Mouse (Mus musculus) intestine, embryonic 15.5 days (tissue): ENCODE measurements around the gene Otog. TPM values are rescaled to one million over a fixed set of nuclear protein-coding genes. Genes with fewer than 3 reads are reported as not detected.

Experiments used
- ATAC-seq: fragments of 200-750 bp; cut with Nextera tagmentation; 2 replicates; pipeline ENCODE4 v1.8.0; 2017; ENCODE audit warnings: moderate TSS enrichment, moderate library complexity
- H3K27ac ChIP-seq: fragments of 300-500 bp; sonication (generic); 2 replicates; pipeline ENCODE4 v1.5.1; 2015; ENCODE audit warnings: mild to moderate bottlenecking, inconsistent platforms
- H3K27me3 ChIP-seq: fragments of 300-500 bp; sonication (generic); replicated peaks from 2 replicates; pipeline ENCODE4 v1.6.1; 2015; ENCODE audit warnings: inconsistent platforms
- H3K36me3 ChIP-seq: fragments of 300-500 bp; sonication (generic); 2 replicates; pipeline ENCODE4 v1.6.1; 2015; ENCODE audit warnings: inconsistent platforms
- H3K4me1 ChIP-seq: fragments of 300-500 bp; sonication (generic); replicated peaks from 2 replicates; pipeline ENCODE4 v1.6.1; 2015; ENCODE audit warnings: inconsistent platforms
- H3K4me2 ChIP-seq: fragments of 300-500 bp; sonication (generic); replicated peaks from 2 replicates; pipeline ENCODE4 v1.6.1; 2015; ENCODE audit warnings: mild to moderate bottlenecking, inconsistent platforms
- H3K4me3 ChIP-seq: fragments of 300-500 bp; sonication (generic); replicated peaks from 2 replicates; pipeline ENCODE4 v1.5.1; 2015; ENCODE audit warnings: inconsistent platforms
- H3K9ac ChIP-seq: fragments of 300-500 bp; sonication (generic); 2 replicates; pipeline ENCODE4 v1.6.1; 2015; ENCODE audit warnings: inconsistent platforms
- H3K9me3 ChIP-seq: fragments of 300-500 bp; sonication (generic); 2 replicates; pipeline ENCODE4 v1.6.1; 2016; ENCODE audit warnings: inconsistent platforms
- WGBS: fragments of 180-500 bp; shearing (Covaris S2); methylation state at CpG from one replicate; pipeline ENCODE4 v1.1.7; 2015; 5-methylcytosine and 5-hydroxymethylcytosine counted together
- polyA plus RNA-seq: library from polyadenylated mRNA; unstranded; fragments of >200 nt; fragmentation: Nextera tagmentation; extraction: Ambion mirVana; gene quantifications from 2 replicates; pipeline ENCODE4 v1.2.1, GENCODE M21; 2015

Otog gene
- polyA plus RNA-seq, 1 experiment from 2014 or later, result 0.08 TPM

- no peaks in the 10 kb centered on the region for H3K9me3 ChIP-seq
- ATAC-seq, result no peak
- no peaks in the 10 kb centered on the region for H3K36me3 ChIP-seq
- no peak overlapping the region for H3K4me2 ChIP-seq
- H3K27ac ChIP-seq, result no peak overlapping the region
- 44% methylated on average over 3 of the region's 3 CpGs for WGBS
- no peaks in the 10 kb centered on the region for H3K27me3 ChIP-seq
- no peak overlapping the region for H3K4me3 ChIP-seq
- H3K9ac ChIP-seq, result no peak overlapping the region
- no peaks in the 10 kb centered on the region for H3K4me1 ChIP-seq
Observed at GRCm38 (mm10) chr7:46339818-46340217, 99.0 kb downstream of the Otog start.

DNA sequence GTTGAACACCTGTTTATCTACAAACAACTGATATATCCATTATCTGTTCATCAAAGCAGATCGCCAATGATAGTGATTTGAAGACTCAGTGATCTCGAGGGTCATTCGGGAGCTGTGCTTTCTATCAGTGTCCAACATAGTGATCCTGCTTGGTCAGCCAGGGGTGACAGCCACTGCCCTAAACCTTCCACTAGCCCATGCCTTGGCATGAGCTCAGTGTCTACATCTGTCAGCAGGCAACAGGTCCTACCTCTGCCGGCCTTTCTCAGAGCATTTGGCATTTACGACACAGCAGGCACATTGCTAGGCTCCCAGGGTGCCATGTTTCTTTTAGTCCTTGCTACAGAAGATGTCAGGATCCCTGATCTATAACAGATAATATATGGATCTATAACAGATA is 99.5 kb downstream of the Otog start:
- Histone ChIP-seq H3K27me3 (no peaks in the 10 kb centered on the region), H3K9me3 (no peaks in the 10 kb centered on the region), H3K9ac (no peak overlapping the region), H3K27ac (no peak overlapping the region), H3K4me1 (no peaks in the 10 kb centered on the region), H3K36me3 (no peaks in the 10 kb centered on the region), H3K4me2 (no peak overlapping the region), H3K4me3 (no peak overlapping the region)
- ATAC-seq, result no peak
- 76% methylated on average over 5 of the region's 5 CpGs for WGBS

- no peaks in the 10 kb centered on the region for H3K27me3 ChIP-seq
Observed at GRCm38 (mm10) chr7:46341471-46341870, 100.7 kb downstream of the Otog start.

DNA sequence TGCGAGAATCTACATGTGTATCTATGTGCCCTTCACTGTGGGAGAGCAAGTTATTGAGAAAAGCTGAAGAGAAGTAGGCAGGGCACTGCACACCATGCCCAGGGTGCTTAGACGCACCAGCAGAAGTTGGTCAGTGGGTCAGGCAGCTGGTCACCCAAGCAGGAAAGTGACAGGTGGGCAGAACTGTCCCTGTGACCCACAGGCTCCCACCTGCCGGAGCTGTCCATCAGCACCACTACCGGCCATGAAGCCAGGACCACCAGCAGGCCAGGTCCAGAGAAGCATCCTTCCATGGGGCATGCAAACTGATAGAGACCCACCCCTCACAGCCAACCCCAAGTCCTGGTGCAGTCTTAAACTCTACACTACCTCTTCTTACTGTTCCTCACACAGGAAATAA is 106.9 kb downstream of the Otog start:
- H3K27me3 ChIP-seq, result peaks cover 39% of the 10 kb centered on the region
- H3K4me2 ChIP-seq, result no peak overlapping the region
- H3K4me3 ChIP-seq, result no peak overlapping the region
- WGBS, result 59% methylated on average over 4 of the region's 4 CpGs
- no peaks in the 10 kb centered on the region for H3K4me1 ChIP-seq
- H3K9ac ChIP-seq, result no peak overlapping the region
- no peaks in the 10 kb centered on the region for H3K36me3 ChIP-seq
- H3K27ac ChIP-seq, result no peak overlapping the region
- ATAC-seq, result no peak
- no peaks in the 10 kb centered on the region for H3K9me3 ChIP-seq

More at GRCm38 (mm10) chr7:46341471-46341870, 100.7 kb downstream of the Otog start:
- Histone ChIP-seq H3K4me3 (no peak overlapping the region), H3K27ac (no peak overlapping the region), H3K4me2 (no peak overlapping the region), H3K4me1 (no peaks in the 10 kb centered on the region), H3K9ac (no peak overlapping the region), H3K9me3 (no peaks in the 10 kb centered on the region), H3K36me3 (no peaks in the 10 kb centered on the region)
- ATAC-seq, result no peak
- WGBS, result 80% methylated on average over 9 of the region's 9 CpGs

GRCm38 (mm10) chr7:46348813-46349212 is 108.0 kb downstream of the Otog start:
- no peak overlapping the region for H3K9ac ChIP-seq
- H3K4me2 ChIP-seq, result no peak overlapping the region
- no peaks in the 10 kb centered on the region for H3K36me3 ChIP-seq
- no peak overlapping the region for H3K4me3 ChIP-seq
- no peaks in the 10 kb centered on the region for H3K4me1 ChIP-seq
- ATAC-seq, result no peak
- H3K27me3 ChIP-seq, result peaks cover 39% of the 10 kb centered on the region
- no peaks in the 10 kb centered on the region for H3K9me3 ChIP-seq
- 7% methylated on average over 36 of the region's 36 CpGs for WGBS
- H3K27ac ChIP-seq, result no peak overlapping the region

DNA sequence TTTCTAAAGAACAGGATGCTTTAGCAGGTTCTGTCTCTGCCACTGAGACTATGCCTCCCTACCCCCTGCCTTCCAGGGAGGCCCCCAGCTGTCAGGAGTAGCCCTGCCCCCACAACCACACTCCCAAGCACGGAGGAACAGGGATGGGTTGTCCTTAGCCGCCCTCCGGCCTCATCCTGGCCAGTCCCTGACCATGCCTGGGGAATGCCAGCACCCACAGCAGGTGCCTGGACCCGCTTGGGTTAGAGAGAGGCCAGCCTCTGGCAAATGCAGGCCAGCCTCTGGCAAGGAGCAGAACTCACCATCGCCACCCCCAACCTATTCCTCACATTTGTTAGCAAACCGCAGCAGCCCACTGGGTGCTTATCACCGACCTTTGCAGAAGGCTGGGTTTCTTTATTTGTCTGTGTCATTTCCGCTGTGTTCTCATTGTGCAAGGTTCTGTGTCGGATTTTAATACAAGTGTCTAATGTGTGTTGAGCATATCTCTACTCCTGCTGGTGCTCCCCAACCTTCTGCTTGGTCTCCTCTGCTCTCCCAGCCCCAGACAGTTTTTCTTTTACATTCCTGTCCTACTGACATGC is 109.4 kb downstream of the Otog start:
- Histone ChIP-seq H3K4me1 (no peaks in the 10 kb centered on the region), H3K9me3 (no peaks in the 10 kb centered on the region), H3K27me3 (peaks cover 39% of the 10 kb centered on the region), H3K4me3 (no peak overlapping the region), H3K4me2 (no peak overlapping the region), H3K36me3 (no peaks in the 10 kb centered on the region), H3K9ac (no peak overlapping the region), H3K27ac (no peak overlapping the region)
- no peak for ATAC-seq
- 51% methylated on average over 9 of the region's 9 CpGs for WGBS

DNA sequence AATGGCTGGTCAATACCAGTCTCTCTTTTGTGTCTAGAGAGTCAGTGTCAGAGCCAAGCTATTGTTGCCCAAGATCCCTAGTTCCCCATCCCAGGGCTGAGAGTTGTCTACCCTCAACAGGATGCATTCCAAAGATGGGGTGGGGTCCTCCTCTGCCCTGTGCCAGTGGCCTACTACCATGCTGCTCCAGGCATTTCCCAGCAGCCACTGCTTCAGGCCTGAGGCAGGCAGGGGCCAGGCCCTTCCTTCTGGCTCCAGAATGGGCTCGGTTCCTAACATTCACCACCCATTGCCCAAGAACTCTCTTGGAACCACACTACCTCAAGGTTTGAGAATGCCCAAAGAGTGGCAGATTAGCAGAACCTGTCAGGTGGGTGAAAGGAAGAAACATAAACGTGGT is 112.0 kb downstream of the Otog start:
- Histone ChIP-seq H3K4me1 (no peaks in the 10 kb centered on the region), H3K27me3 (peaks cover 33% of the 10 kb centered on the region), H3K4me3 (no peak overlapping the region), H3K9me3 (no peaks in the 10 kb centered on the region), H3K9ac (no peak overlapping the region), H3K27ac (no peak overlapping the region), H3K4me2 (no peak overlapping the region), H3K36me3 (no peaks in the 10 kb centered on the region)
- ATAC-seq, result no peak
- WGBS, result 65% methylated on average over 2 of the region's 2 CpGs

- no peak overlapping the region for H3K27ac ChIP-seq
- WGBS, result 63% methylated on average over 8 of the region's 8 CpGs
- no peaks in the 10 kb centered on the region for H3K36me3 ChIP-seq
- ATAC-seq, result no peak
- no peak overlapping the region for H3K4me2 ChIP-seq
- H3K9ac ChIP-seq, result no peak overlapping the region
- no peak overlapping the region for H3K4me3 ChIP-seq
- H3K4me1 ChIP-seq, result no peaks in the 10 kb centered on the region
- H3K9me3 ChIP-seq, result no peaks in the 10 kb centered on the region
- H3K27me3 ChIP-seq, result peaks cover 29% of the 10 kb centered on the region
Observed at GRCm38 (mm10) chr7:46353216-46353615, 112.4 kb downstream of the Otog start.

DNA sequence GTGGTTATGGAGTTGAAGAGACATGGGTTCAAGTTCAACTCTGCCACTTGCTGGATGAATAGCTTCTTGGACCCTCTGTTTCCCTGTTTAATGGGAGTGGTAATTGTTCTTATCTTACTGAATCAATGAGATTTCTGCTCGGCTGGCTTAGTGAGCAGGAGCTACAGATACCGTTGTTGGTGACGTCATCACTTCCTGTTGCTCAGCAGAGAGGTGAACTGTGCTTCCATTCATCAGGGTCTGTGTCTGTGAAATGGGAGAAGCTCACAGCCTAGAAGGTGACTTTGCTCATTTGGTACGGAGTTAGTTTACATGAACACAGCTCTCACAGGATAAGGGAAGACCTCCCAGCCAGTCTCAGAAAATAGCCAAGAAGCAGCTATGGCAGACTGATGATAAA is 113.1 kb downstream of the Otog start:
- no peaks in the 10 kb centered on the region for H3K4me1 ChIP-seq
- H3K4me2 ChIP-seq, result no peak overlapping the region
- no peak for ATAC-seq
- H3K27me3 ChIP-seq, result peaks cover 22% of the 10 kb centered on the region
- H3K36me3 ChIP-seq, result no peaks in the 10 kb centered on the region
- 31% methylated on average over 4 of the region's 4 CpGs for WGBS
- no peak overlapping the region for H3K27ac ChIP-seq
- no peak overlapping the region for H3K4me3 ChIP-seq
- H3K9ac ChIP-seq, result no peak overlapping the region
- H3K9me3 ChIP-seq, result no peaks in the 10 kb centered on the region

Other genes with a start within 250 kb of the Otog start
- gene Abcc6, start 210.7 kb upstream of the Otog start, polyA plus RNA-seq, result 3.2 and 3.3 TPM in 2 replicates
- gene Nomo1, start 207.3 kb upstream of the Otog start, polyA plus RNA-seq, result 80.4 and 84.7 TPM in 2 replicates
- 0.77 and 0.91 TPM in 2 replicates for gene Kcnj11, start 140.2 kb upstream of the Otog start, polyA plus RNA-seq
- gene Abcc8, start 61.0 kb upstream of the Otog start, polyA plus RNA-seq, result 7.6 and 8.1 TPM in 2 replicates
- 64.2 and 66.5 TPM in 2 replicates for gene Ush1c, start 2.5 kb upstream of the Otog start, polyA plus RNA-seq
- 0.24 TPM in 1 of 2 replicates, not detected in the other for gene Myod1, start 135.5 kb downstream of the Otog start, polyA plus RNA-seq
- gene Kcnc1, start 155.5 kb downstream of the Otog start, polyA plus RNA-seq, result 0.38 and 0.53 TPM in 2 replicates